Mouse (Mus musculus) spleen, adult 12 weeks (tissue): ENCODE measurements at regions not wholly inside any gene's neighbourhood (a gene's known extent, or its start where the extent isn't known, plus 50 kb on each side); places are given as distances from the start of the nearest gene placed in this dataset.

Experiments
- DNase-seq: peaks from one replicate; pipeline ENCODE4 v3.0.0; 2022; ENCODE audit warnings: low spot score

GRCm38 (mm10) chr12:54384116-54384515 lies 180.5 kb upstream of the Egln3 start:
- DNase-seq = no peak

DNA sequence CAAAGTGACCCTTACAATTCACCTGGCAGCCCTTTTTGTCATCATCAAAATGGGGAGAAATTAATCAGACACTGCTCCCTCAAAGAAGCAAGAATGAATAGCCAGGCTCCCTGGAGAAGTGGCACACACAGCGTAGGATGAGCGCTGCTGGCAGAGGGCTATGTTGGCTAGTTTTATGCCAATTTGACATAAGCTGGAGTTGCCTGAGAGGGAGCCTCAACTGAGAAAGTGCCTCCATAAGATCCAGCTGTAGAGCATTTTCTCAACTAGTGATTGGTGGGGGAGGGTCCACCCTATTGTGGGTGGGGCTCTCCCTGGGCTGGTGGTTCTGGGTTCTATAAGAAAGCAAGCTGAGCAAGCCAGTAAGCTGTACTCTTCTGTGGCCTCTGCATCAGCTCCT lies 179.3 kb upstream of the Egln3 start:
- no peak for DNase-seq

DNA sequence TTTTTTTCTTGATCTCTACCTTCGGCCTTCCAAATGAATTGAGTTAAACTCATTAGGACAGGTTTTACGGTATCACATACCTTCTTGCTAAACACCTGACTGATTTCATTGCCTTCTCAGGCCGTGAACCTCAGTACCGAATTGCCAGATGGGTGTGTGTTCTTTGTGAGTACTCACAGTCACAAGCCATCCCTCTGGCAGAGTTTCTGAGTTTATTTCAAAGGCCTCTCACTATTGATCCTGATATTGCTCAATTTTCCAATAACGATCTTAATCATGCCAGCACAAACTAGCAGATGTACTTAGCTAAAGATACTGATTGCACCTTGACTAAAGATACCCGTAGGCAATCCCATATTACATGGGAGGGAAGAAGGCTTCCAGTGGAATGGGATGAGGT lies 178.4 kb upstream of the Egln3 start:
- no peak for DNase-seq

GRCm38 (mm10) chr12:54380322-54380721 lies 176.7 kb upstream of the Egln3 start:
- DNase-seq = no peak

GRCm38 (mm10) chr12:54378576-54378975 lies 174.9 kb upstream of the Egln3 start:
- DNase-seq = no peak

GRCm38 (mm10) chr12:54374060-54374459 lies 170.4 kb upstream of the Egln3 start:
- no peak for DNase-seq

- DNase-seq = no peak
Observed at GRCm38 (mm10) chr12:54369217-54369616, 165.6 kb upstream of the Egln3 start.

GRCm38 (mm10) chr12:54364381-54365095 lies 160.9 kb upstream of the Egln3 start:
- DNase-seq = no peak

DNA sequence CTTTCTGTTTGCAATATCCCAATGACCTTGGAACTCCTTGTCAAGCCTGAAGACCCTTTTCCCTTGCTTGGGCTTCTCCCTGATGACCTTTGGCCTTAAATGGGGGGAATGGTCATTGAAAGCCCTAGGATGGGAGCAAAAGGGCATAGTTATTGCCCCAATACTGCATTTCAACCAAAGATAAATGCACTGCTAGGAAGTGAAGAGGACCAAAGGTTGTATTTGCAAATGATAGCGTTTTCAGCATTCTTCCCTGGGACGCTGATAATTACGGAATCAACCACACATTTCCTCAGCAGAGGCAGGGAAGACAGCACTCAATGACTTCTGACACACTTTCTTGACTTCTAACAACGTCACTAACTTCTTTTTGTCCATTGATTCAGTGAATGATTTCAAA lies 158.1 kb upstream of the Egln3 start:
- DNase-seq = no peak

GRCm38 (mm10) chr12:54354187-54354586 lies 150.5 kb upstream of the Egln3 start:
- DNase-seq = no peak

- no peak for DNase-seq
Observed at GRCm38 (mm10) chr12:54353694-54354093, 150.0 kb upstream of the Egln3 start.

GRCm38 (mm10) chr12:54352963-54353606 lies 149.4 kb upstream of the Egln3 start:
- DNase-seq = no peak

- DNase-seq = no peak
Observed at GRCm38 (mm10) chr12:54350293-54350692, 146.6 kb upstream of the Egln3 start.

DNA sequence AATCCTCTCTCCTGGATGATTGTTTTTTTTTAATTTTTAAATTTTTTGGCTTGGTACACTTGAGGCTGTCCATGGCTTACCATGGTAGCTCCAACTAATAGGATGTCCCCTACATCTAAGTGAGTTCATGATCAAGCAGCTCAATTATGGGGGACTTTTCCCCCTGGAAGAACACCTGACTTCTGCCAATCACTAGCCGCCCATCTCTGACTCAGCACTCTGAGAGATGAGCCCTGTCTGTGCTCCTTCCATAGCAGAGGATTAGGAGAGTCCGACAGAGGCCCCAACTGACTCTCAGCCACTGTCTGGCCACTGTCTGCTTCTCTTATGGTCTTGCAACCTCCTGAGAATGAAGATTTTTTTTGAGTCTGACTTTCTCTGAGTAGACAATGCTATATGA lies 145.7 kb upstream of the Egln3 start:
- no peak for DNase-seq

DNA sequence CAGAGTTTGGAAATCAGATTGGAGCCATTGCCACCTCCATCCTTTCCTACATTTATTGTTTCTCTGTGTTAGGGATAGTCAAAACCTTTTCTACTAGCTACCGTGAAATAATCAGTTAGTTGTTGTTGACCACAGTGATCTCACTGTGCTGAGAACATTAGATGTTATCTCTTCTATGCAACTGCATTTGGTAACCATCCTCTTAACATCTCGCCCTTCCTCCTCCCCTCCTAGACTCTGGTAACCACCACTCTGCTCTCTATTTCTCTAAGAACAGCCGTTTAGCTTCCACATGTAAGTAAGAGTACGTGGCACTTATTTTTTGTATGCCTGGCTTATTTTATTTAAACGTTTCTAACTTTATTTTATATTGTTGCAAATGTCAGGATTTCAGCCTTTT lies 139.8 kb upstream of the Egln3 start:
- DNase-seq = no peak

- no peak for DNase-seq
Observed at GRCm38 (mm10) chr12:54335509-54335908, 131.8 kb upstream of the Egln3 start.

DNA sequence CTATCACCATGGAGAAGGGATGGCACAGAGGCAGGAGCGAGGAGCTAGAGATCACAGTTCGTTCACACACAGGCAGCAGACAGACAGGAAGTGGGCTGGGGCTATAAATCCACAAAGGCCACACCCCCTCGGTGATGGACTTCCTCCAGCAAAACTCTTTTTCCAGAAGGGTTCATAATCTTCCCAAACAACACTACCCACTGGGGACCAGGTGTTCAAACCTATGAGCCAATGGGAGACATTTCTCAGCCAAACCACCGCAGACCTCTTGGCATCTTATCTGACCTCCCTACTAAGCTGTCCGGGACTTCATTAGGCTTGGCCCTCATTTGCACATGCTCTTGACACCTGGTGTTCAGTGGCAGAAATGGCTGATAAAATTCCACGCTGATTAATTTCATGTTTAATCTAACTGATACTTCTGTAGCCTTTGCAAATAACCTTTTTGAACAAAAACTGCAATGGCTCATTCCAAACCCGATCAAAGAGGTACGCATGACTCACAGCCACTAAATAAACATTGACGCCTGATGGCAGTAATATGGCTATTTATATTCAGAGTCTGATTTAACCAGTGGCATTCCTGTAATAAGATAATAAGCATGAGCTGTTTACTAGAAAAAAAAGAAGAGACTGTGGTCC lies 131.0 kb upstream of the Egln3 start:
- no peak for DNase-seq

DNA sequence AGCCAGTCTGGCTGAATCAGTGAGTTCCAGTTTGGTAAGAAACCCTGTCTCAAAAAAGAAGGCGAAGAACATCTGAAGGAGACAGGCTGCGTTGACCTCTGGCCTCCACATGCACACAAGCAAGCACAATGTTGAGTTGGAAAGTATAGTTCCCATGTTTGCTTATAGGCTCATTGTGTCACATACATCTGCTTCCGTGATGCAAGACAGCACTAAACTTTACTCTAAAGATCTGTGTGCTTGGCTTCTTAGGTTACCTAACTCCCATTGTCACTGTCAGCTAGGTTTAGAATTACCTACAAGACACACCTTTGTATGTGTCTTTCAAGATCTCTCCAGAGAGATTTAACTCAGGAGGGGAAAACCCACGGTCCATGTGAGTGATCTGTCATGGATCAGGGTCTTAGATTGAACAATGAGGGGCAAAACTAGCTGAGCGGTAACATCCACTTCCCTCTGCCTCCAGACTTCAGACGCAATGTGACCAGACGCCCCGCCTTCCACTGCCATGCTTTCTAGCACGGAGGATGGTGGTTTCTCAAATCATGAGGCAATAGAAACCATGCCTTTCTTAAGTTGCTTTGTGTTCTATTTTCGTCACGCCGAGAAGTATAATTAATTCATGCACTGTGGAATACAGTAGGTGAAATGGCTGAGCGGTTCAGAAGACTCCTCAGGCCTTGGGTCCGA lies 130.1 kb upstream of the Egln3 start:
- no peak for DNase-seq

GRCm38 (mm10) chr12:54327483-54327882 lies 123.8 kb upstream of the Egln3 start:
- no peak for DNase-seq

DNA sequence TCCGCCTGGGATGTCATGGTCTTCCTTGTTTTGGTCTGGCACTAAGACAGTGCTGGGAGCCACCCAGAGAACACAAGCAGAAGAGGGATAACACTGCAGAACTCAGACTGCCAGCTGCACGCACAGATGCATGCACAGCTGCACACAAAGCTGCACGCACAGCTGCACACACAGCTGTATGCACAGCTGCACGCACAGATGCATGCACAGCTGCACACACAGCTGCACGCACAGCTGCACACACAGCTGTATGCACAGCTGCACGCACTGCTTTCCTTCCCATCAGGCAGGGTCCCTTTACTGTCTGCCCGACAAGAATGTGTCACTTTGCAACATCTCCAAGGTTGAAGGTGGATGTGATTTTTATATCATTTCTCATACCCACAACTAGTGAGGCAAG lies 122.9 kb upstream of the Egln3 start:
- no peak for DNase-seq

GRCm38 (mm10) chr12:54320533-54320932 lies 116.9 kb upstream of the Egln3 start:
- DNase-seq = no peak

DNA sequence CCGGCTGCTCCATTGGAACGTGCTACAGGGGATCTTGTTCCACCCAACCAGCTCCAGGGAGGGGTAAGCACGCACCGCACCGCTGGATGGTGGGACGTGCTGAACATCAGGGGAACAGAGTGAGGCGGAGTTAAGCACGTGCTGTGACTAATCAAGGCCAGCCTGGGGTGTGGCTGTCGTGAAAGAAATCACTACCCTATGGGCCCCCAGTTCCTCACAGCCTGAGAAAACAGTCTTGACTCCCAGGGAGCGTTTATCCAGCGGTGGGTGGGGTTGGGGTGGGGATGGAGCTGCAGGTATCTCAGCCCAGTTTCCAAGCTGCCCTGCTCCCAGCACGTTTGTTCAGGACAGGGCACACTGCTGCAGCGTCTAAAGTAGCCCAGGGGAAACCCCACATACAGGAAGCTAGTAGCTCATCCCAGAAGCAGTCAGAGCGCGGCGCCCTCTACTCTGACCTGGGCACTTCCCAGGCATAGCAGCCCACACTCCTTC lies 113.4 kb upstream of the Egln3 start:
- DNase-seq = no peak
